Mouse (Mus musculus) c-Kit-positive CD71-positive TER-119-positive erythroid progenitor cells, embryonic 14.5 days (primary cell): ENCODE measurements at regions not wholly inside any gene's neighbourhood (a gene's known extent, or its start where the extent isn't known, plus 50 kb on each side); places are given as distances from the start of the nearest gene placed in this dataset.
"Not testable (repeated sequence)": the region's sequence is repeated elsewhere in the genome, so short reads cannot be mapped to it uniquely, and the experiment has no call there.

Source experiments
- DNase-seq: peaks from one replicate; pipeline ENCODE4 v3.0.0-alpha.2; 2013; ENCODE audit warnings: low spot score

DNA sequence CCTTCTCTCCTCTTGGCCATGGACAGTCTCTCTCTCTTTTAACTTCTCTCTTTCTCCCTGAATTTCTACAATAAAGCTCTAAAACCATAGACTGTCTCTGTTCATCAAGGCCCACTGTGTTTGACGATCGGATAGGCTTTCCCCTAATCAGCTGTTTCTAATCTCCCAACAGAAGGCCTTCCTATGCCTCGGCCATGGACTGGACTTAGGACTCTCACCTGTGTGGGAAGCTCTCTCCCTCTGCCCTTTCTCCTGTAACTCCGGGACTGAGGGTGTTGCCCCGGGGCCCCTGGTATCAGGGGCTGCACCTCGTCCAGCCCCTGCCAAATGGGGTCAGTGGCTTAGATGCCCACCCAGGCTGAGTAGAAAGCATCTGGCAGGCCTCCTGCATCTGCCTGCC, 713.0 kb downstream of the Rapgef2 start:
- DNase-seq, result no peak

DNA sequence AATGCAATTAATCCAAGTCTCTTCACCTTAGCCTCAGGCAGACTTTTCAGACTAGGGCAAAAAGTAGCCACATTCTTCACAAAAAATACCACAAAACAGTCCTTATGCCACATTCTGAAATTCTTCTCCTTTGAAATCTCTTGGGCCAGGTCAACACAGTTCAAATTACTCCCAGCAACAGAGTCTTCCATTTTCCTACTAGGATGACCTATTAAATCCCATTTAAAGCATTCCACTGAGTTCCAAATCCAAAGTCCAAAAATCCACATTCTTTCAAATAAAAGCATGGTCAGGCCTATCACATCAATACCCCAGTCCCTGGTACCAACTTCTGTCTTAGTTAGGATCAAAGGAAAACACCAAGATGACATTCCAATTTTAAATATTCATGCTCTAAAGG, 721.4 kb downstream of the Rapgef2 start:
- DNase-seq, result not testable (repeated sequence)
